Mouse (Mus musculus) thymus, adult 2 months (tissue): ENCODE results near the gene Usp49.

ENCODE experiments used
- CTCF ChIP-seq: fragments of 200-500 bp; IDR thresholded peaks from 2 replicates; pipeline ENCODE4 v1.5.1; 2012; ENCODE audit warnings: mild to moderate bottlenecking, control low read depth, low read length, moderate library complexity, borderline replicate concordance; ENCODE audit not compliant: control insufficient read depth, poor library complexity, insufficient read depth; ENCODE audit errors: extremely low read depth
- POLR2A ChIP-seq: fragments of 200-500 bp; IDR thresholded peaks from 2 replicates; pipeline ENCODE4 v1.6.1; 2012; ENCODE audit warnings: mild to moderate bottlenecking, low read length, control low read depth, moderate library complexity; ENCODE audit not compliant: control insufficient read depth, poor library complexity, insufficient read depth; ENCODE audit errors: extremely low read depth

- TF ChIP-seq CTCF (no peak), POLR2A (no peak)
Observed at GRCm38 (mm10) chr17:47630678-47631065, at the start of gene Usp49.
